Mouse (Mus musculus): ENCODE results near the gene Eps8l3. TPM values are rescaled to one million over a fixed set of nuclear protein-coding genes. Genes with fewer than 3 reads are reported as not detected.
"Not testable (repeated sequence)": the region's sequence is repeated elsewhere in the genome, so short reads cannot be mapped to it uniquely, and the experiment has no call there.

Gene Eps8l3
- total and polyA plus RNA-seq, 3 experiments = 0.12 TPM; not detected in 2

DNA sequence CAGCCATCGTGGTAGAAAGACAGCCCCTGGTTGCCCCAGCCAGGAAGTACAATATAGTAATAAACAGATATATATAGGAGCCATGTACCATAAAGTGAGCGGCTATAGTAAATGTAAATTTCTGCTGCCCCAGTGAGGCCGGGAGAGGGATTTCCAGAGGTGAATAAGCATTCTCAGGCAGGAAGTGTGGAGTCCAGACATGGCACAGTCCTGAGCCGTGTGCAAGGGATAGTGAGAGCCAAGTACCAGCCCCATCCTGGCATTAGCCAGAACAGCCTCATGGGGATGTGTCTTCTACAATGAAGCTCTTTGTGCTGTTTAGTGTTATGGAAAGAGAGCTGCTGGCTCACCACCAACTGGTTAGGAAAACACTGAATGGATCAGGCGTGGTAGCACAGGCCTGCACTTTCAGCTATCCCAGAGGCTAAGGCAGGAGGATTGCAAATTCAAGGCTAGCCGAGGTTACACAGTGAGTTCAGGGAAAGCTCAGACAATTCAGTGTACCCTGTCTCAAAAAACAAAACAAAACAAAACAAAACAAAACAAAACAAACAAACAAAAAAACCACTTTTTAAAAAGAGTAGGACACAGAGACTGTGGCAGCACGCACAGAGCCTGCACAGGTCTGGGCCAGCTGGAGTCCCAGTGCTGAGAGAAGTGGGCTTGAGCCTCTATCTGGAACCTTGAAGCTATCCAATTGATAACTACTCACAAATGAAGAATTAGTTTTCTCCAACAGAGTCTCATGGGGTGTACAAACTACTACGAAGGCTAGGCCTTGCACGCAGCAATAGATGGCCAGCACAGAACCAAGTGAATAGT is 10.9 kb downstream of the Eps8l3 start:
- no peak for DNase-seq (ENCODE audit: low read depth, low spot score)
- Histone ChIP-seq H3K4me1 (ENCODE audit: control insufficient read depth in 1 of 2, insufficient read depth in 2 of 2, low read length in 2 of 2) (no peaks in the 10 kb centered on the region), H3K27me3 (ENCODE audit: control insufficient read depth in 1 of 2, insufficient read depth in 2 of 2, low read length in 2 of 2) (no peaks in the 10 kb centered on the region), H3K9ac (ENCODE audit: control insufficient read depth, low read depth, low read length, poor library complexity, severe bottlenecking) (no peak overlapping the region), H3K27ac (ENCODE audit: control insufficient read depth, low read depth, low read length) (no peak overlapping the region), H3K36me3 (ENCODE audit: control insufficient read depth in 1 of 2, insufficient read depth in 2 of 2, low read length in 2 of 2) (no peaks in the 10 kb centered on the region), H3K79me2 (ENCODE audit: control insufficient read depth, insufficient read depth, low read length, poor library complexity) (no peaks in the 10 kb centered on the region), H3K4me3 (ENCODE audit: control insufficient read depth in 1 of 2, insufficient read depth in 1 of 2, low read depth in 2 of 2, low read length in 2 of 2) (no peak overlapping the region), H3K9me3 (replicated peaks; ENCODE audit: insufficient read depth, low read length) (no peaks in the 10 kb centered on the region)
- no peak for TF ChIP-seq MAX (IDR thresholded peaks at IDR 0.05; ENCODE audit: low read length)
- TF ChIP-seq CTCF (IDR thresholded peaks at IDR 0.05 in 2 of 3, conservative IDR thresholded peaks at IDR 0.05 in 1 of 3; ENCODE audit: control insufficient read depth in 1 of 3, insufficient read depth in 1 of 3, low read depth in 2 of 3, low read length in 3 of 3, poor library complexity in 1 of 3, severe bottlenecking in 1 of 3) = no peak
- TF ChIP-seq POLR2AphosphoS2 (IDR thresholded peaks at IDR 0.05; ENCODE audit: low read length) = no peak
- TF ChIP-seq TAL1 (IDR thresholded peaks at IDR 0.05; ENCODE audit: low read length) = no peak
- TF ChIP-seq USF2 (IDR thresholded peaks at IDR 0.05; ENCODE audit: borderline replicate concordance in 1 of 2, insufficient read depth in 1 of 2, low read depth in 1 of 2, low read length in 2 of 2) = no peak
- TF ChIP-seq HCFC1 (IDR thresholded peaks at IDR 0.05; ENCODE audit: low read depth, low read length) = no peak
- TF ChIP-seq GABPA (IDR thresholded peaks at IDR 0.05; ENCODE audit: low read depth, low read length) = no peak
- no peak for TF ChIP-seq MXI1 (IDR thresholded peaks at IDR 0.05; ENCODE audit: low read depth, low read length)
- TF ChIP-seq MAZ (IDR thresholded peaks at IDR 0.05; ENCODE audit: low read depth, low read length) = no peak
- TF ChIP-seq RCOR1 (IDR thresholded peaks at IDR 0.05; ENCODE audit: low read depth, low read length) = no peak
- TF ChIP-seq ZMIZ1 (IDR thresholded peaks at IDR 0.05; ENCODE audit: low read depth, low read length) = no peak
- no peak for TF ChIP-seq POLR2AphosphoS5 (IDR thresholded peaks at IDR 0.05; ENCODE audit: borderline replicate concordance, low read depth, low read length)
- no peak for TF ChIP-seq RAD21 (IDR thresholded peaks at IDR 0.05; ENCODE audit: low read depth, low read length)
- no peak for TF ChIP-seq POLR2A (IDR thresholded peaks at IDR 0.05; ENCODE audit: control insufficient read depth in 1 of 2, insufficient read depth in 1 of 2, low read depth in 1 of 2, low read length in 2 of 2, poor library complexity in 1 of 2)
- TF ChIP-seq SMC3 (IDR thresholded peaks at IDR 0.05; ENCODE audit: low read depth, low read length) = no peak
- TF ChIP-seq ZC3H11A (IDR thresholded peaks at IDR 0.05; ENCODE audit: low read depth, low read length) = no peak
- TF ChIP-seq MYC (IDR thresholded peaks at IDR 0.05; ENCODE audit: low read depth, low read length) = no peak
- TF ChIP-seq E2F4 (IDR thresholded peaks at IDR 0.05; ENCODE audit: borderline replicate concordance, low read depth, low read length) = no peak

DNA sequence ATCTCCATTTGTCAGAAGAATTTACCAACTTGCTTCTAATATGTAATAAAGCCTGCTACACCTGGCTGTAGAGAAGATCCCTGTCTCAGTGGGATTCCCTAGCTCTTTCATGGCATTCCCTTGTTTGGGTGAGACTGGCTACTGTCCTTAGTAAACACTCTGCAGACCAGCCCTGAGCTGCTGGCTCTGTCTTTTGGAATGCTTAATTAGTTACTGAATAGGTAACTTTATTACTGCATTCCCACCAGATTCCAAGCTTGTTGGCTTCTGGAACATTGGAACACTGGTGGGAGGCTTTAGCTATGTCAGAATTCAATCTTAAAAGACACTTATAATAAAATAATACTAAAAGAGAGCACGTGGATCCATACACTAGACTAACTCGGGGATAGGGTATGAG is 12.2 kb downstream of the Eps8l3 start:
- not testable (repeated sequence) for H3K9ac ChIP-seq (ENCODE audit: control insufficient read depth, low read depth, low read length, poor library complexity, severe bottlenecking); H3K4me3 ChIP-seq (ENCODE audit: control insufficient read depth in 1 of 2, insufficient read depth in 1 of 2, low read depth in 2 of 2, low read length in 2 of 2); H3K4me1 ChIP-seq (ENCODE audit: control insufficient read depth in 1 of 2, insufficient read depth in 2 of 2, low read length in 2 of 2); H3K27ac ChIP-seq (ENCODE audit: control insufficient read depth, low read depth, low read length); H3K9me3 ChIP-seq (replicated peaks; ENCODE audit: insufficient read depth, low read length); H3K79me2 ChIP-seq (ENCODE audit: control insufficient read depth, insufficient read depth, low read length, poor library complexity); DNase-seq (ENCODE audit: low read depth, low spot score); H3K36me3 ChIP-seq (ENCODE audit: control insufficient read depth in 1 of 2, insufficient read depth in 2 of 2, low read length in 2 of 2); H3K27me3 ChIP-seq (ENCODE audit: control insufficient read depth in 1 of 2, insufficient read depth in 2 of 2, low read length in 2 of 2)
